Mouse (Mus musculus): Measurements from ENCODE around the gene Cdh24.
"Not testable (repeated sequence)": the region's sequence is repeated elsewhere in the genome, so short reads cannot be mapped to it uniquely, and the experiment has no call there.

The Cdh24 gene

GRCm38 (mm10) chr14:54643011-54643410 lies 1.8 kb upstream of the Cdh24 start:
- no peak for DNase-seq (ENCODE audit: low spot score in 2 of 2)

- DNase-seq (ENCODE audit: low spot score in 2 of 2) = no peak
Measured at GRCm38 (mm10) chr14:54642224-54642944, 1.2 kb upstream of the Cdh24 start.

- DNase-seq (ENCODE audit: low spot score in 2 of 2) = no peak
Measured at GRCm38 (mm10) chr14:54640946-54641304, 239 bp downstream of the Cdh24 start, which contains the start of gene Gm17606. Gm17606 (plus strand) TSS chr14:54640952.

DNA sequence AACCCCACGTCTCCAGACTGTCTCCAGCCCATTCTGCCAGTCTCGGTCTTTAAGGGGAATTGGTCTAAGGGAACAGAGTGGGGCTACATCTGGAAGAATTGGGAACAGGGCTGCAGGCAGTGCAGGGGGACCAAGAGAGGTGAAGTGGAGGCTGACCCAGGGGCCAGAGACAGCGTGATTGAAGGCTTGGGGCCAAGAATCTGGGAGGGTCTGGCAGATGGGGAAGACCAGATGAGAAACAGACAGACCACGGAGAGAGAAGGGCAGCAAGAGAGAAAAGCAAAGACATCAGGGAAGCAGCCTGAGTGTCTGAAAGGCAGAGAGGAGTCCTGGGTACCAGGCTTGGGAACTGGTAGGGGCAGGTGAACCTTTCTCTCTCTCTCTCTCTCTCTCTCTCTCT lies 1.0 kb downstream of the Cdh24 start:
- no peak for DNase-seq (ENCODE audit: low spot score in 2 of 2)

DNA sequence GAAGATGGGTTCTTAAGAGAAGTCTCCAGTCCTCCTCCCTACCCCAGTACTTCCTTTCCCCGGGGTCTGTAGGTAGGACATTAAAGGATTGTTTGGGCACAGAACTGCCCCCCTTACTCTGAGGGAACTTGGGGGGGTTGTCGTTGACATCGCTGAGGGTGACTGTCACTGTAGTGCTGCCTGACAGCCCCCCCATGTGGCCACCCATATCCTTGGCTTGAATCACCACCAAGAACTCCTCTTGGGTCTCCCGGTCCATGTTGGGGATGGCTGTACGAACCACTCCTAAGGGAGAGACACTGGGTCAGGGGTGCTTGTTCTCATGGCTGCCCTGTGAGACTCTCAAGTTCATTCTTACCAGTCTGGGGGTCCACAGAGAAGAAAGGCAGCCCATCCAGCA lies 3.0 kb downstream of the Cdh24 start:
- no peak for DNase-seq (ENCODE audit: low spot score in 2 of 2)

DNA sequence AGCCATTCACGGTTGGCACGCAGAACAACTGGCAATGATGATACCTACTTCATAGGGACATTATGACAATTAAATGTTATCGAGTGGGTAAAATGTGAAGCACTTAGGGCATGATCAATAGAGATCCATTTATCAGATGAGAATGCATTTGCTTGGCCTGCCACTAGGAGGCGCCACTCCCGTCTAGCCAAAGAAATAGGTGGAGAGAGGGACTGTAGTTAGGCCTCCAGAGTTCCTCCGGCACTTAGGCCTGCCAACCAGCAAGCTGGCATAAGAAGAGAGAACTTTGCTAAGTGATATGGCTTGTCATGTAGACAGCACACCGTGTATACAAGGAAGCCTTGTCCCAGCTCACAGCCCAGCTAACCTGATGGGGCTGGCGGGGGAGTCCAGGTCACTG lies 4.2 kb downstream of the Cdh24 start:
- DNase-seq (ENCODE audit: low spot score in 2 of 2) = peak in 1 of 2 experiments; percentile 50

- DNase-seq (ENCODE audit: low spot score in 2 of 2) = no peak
Measured at GRCm38 (mm10) chr14:54634182-54634581, 7.0 kb downstream of the Cdh24 start.

DNA sequence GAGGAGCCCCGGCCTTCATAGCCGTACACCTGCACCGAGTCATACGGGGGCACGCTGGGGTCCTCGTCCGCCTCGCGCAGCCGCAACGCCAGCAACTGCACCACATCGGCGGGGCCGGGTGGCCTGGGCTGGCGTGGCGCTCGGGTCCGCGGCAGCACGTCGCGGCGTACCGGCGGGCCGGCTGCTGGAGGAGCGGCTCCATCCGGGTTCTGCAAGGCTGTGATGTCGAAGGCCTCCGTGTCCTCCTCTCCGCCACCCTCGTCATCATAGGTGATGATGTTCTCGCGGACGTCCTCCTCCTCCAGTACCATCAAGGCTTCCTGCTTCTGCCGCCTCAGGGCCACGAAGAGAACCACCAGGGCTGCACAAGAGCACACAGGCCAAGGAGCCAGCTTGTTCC lies 8.9 kb downstream of the Cdh24 start:
- DNase-seq (ENCODE audit: low spot score in 2 of 2) = no peak

GRCm38 (mm10) chr14:54631240-54631599 lies 9.9 kb downstream of the Cdh24 start:
- no peak for DNase-seq (ENCODE audit: low spot score in 2 of 2)

GRCm38 (mm10) chr14:54630583-54631239 lies 10.5 kb downstream of the Cdh24 start:
- DNase-seq (ENCODE audit: low spot score in 2 of 2) = no peak

DNA sequence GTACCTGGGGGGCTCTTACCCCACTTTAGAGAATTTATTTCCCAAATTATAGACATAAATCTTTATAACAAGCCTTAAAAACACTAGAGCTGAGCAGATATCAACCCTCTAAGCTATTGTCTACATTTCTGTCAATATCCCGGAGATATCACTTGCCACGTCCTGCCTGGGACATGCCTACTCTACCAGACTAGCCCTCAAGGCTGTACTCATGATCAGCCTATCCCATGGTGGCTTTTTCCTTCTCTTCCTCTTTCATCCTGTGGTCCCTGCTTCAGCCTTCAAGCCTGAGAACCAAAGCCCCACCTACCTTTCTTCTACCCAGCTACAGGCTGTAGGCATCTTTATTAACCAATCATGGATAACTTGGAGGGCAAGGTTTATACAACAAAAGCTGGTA lies 11.4 kb downstream of the Cdh24 start:
- DNase-seq (ENCODE audit: low spot score in 2 of 2) = no peak

GRCm38 (mm10) chr14:54628103-54628502 lies 13.1 kb downstream of the Cdh24 start:
- DNase-seq (ENCODE audit: low spot score in 2 of 2) = no peak

DNA sequence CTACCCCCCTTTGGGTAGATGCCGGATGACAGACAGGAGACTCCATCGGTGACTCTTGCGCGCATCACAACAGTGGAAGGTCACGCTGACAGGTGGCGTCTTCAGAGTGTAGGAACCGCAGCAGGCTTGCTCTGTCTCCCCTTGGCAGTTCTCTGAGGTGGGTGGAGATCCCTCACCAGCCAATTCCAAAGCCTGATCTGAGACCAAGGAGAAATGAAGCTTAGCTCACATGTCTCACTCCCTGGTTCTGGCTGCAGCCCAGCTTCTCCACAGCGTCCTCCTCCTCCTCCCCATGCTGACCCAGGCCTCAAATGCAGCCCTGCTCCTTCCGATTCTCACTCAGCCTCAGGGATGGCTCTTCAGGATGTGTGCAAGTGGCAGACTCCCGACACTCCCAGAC lies 16.2 kb downstream of the Cdh24 start:
- DNase-seq (ENCODE audit: low spot score in 2 of 2) = no peak

DNA sequence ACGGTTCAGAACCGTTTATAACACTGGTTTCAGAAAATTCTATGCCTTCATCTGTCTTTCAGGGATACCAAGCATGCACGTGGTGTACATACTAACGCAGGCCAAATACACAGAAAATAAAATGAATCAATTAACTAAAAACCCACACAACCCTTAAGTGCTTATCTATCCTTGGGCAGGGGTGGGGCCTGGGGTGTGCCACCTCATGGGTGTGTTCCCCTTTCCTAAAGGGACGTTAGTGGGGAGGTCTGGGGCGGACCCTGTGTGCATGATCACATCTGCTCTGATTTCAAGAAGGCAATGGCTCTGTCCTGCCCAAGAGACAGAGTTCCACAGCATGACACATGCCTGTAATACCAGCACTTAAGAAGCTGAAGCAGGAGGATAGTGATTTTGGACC lies 17.8 kb downstream of the Cdh24 start:
- no peak for DNase-seq (ENCODE audit: low spot score in 2 of 2)

DNA sequence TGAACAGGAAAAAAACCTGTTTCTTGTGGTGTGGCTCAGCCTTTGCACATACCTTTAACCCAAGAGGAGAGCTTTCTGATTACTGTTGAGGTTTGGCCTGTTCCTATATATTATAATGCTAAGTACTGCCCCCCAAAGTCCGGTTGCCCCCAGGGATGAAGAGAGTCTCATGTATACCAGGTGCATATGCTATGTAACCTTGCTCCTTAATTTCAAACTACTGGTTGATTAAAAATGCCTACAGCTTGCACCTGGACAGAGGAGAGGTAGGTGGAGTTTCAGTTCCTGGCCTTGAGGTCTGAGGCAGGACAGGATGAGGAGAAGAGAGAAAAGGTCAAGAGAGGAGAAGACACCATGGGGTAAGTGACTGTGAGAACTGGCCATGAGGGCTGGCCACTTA lies 20.0 kb downstream of the Cdh24 start, which contains the start of gene Psmb11:
Psmb11 (plus strand) TSS at position 301 of the 400 bp plus-strand sequence.
- no peak for DNase-seq (ENCODE audit: low spot score in 2 of 2)

- peak; percentile 81 to 88 for DNase-seq (ENCODE audit: low spot score in 2 of 2)
Measured at GRCm38 (mm10) chr14:54617897-54618365, 23.2 kb downstream of the Cdh24 start, which contains the start of gene Psmb5. Psmb5 (minus strand) TSS chr14:54618022.

GRCm38 (mm10) chr14:54617152-54617896 lies 23.8 kb downstream of the Cdh24 start:
- DNase-seq (ENCODE audit: low spot score in 2 of 2) = no peak

- DNase-seq (ENCODE audit: low spot score in 2 of 2) = no peak
Measured at GRCm38 (mm10) chr14:54616226-54616825, 24.8 kb downstream of the Cdh24 start.

DNA sequence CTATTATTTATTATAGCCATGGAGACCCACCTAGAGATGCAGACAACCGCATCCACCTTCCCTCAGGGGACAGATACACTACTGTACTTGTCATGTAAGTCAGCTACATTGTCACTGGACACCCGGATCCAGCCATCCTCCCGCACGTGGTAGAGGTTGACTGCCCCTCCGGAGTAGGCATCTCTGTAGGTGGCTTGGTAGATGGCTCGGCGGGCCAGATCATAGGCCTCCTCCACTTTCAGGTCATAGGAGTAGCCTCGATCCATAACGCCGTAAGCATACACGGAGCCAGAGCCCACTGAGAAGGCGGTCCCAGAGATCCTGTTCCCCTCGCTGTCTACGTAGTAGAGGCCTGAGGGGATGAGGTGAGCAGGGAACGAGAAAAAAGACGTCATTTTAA lies 27.0 kb downstream of the Cdh24 start:
- not testable (repeated sequence) for DNase-seq (ENCODE audit: low spot score in 2 of 2)

GRCm38 (mm10) chr14:54610648-54611047 lies 30.5 kb downstream of the Cdh24 start:
- DNase-seq (ENCODE audit: low spot score in 2 of 2) = no peak

DNA sequence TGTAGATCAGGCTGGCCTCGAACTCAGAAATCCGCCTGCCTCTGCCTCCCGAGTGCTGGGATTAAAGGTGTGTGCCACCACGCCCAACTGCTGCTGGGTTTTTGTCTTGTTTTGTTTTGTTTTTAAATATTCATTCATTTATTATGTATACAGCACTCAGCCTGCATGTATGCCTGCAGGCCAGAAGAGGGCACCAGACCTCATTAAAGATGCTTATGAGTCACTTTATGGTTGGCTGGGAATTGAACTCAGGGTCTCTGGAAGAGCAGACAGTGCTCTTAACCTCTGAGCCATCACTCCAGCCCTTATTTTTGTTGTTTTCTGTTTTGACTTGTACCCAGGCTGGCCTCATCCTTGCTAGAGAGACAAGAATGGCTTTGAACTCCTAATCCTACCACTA lies 31.2 kb downstream of the Cdh24 start:
- no peak for DNase-seq (ENCODE audit: low spot score in 2 of 2)

GRCm38 (mm10) chr14:54609245-54609644 lies 31.9 kb downstream of the Cdh24 start:
- DNase-seq (ENCODE audit: low spot score in 2 of 2) = no peak
